Mouse (Mus musculus) heart, adult 2 months (tissue): Measurements from ENCODE around the gene Syngap1.

Experiments used
- CTCF ChIP-seq: fragments of 200-600 bp; IDR thresholded peaks from 2 replicates; pipeline ENCODE4 v1.8.1; 2022; ENCODE audit warnings: antibody characterized with exemption, mild to moderate bottlenecking, moderate library complexity
- EP300 ChIP-seq: fragments of 200-500 bp; IDR thresholded peaks from 2 replicates; pipeline ENCODE4 v1.6.1; 2011; ENCODE audit warnings: low read depth, low read length, control low read depth; ENCODE audit not compliant: insufficient read depth

GRCm38 (mm10) chr17:27021736-27022135, 80.7 kb downstream of the Syngap1 start:
- no peak for TF ChIP-seq CTCF
- TF ChIP-seq EP300, result no peak
